Mouse (Mus musculus): ENCODE results near the gene Ptpn12.

DNA sequence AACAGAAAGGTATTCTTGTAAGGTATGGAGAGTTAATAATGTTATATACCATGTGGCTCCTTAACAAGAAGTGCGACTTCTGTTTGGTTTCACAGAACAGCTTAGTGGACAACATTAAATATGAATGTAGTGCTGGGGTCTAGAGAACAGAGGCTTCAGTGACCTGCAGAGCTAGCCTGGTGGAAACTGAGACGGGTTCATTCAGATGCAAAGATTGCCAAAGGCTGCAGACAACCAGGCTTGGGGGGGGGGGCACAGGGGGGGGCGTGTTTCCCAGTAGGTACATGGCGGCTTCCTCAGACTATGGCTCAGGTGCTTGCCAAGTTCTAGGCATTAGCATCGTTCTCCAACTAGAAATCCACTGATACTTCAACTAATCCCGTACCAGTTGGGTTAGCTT lies 91.3 kb downstream of the Ptpn12 start:
- TF ChIP-seq CTCF (IDR thresholded peaks at IDR 0.05; ENCODE audit: control insufficient read depth, insufficient read depth, insufficient replicate concordance, low read depth, low read length) (no peak), POLR2A (IDR thresholded peaks at IDR 0.05; ENCODE audit: control insufficient read depth, low read depth, low read length) (no peak)
